26 mouse cellular contexts compared by ENCODE assay signal in the genomic region with DNA sequence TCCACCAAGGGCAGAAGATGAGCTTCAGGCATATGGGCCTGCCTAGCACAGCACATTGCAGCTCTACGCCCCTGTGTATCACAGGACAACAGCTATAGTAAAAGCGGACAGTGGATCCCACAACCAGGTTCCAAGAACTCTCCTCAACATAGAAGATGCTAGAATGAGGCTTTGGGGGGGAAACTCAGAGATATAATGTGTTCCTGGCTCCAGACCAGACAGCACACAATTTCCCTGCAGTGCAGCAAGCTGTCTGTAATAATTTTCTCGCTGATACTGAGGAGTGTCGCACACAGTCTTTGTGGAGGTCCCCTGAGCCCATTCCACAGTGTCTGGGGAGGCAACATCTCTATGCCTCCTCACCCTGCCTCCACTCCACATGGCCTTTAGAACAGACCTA.
DNase-seq lines count a peak whose midpoint lies in the region; ATAC-seq and TF ChIP-seq lines count a peak whose summit lies in the region.
"Had no signal": no experiment of that assay in that cellular context is flagged by ENCODE, and none has a peak within 500 bp of the region (broad histone marks: within the 10 kb centered on the region; RNA-seq: fewer than 3 reads in every experiment).

No protein-coding gene starts in this region.

- no peak for TF ChIP-seq CTCF in hindbrain, postnatal 0 days (IDR thresholded peaks at IDR 0.05; ENCODE audit: low read depth)

- peaks cover 35% of the 10 kb centered on the region for H3K4me1 ChIP-seq in hindbrain, postnatal 0 days (ENCODE audit: insufficient read depth, low read length)
- H3K4me1 ChIP-seq in hindbrain, embryonic 11.5 days (replicated peaks; ENCODE audit: control insufficient read depth, insufficient read depth, low read length): peaks cover 9% of the 10 kb centered on the region

- peak overlapping the region; percentile 76 for H3K27ac ChIP-seq in hindbrain, postnatal 0 days
- H3K27ac ChIP-seq in hindbrain, embryonic 11.5 days (ENCODE audit: low read depth, low read length): no peak overlapping the region
- H3K27ac ChIP-seq: gastrocnemius, adult 2 months; limb, embryonic 13.5 days; midbrain, embryonic 12.5 days; neural tube, embryonic 12.5 days had no signal

- no peaks in the 10 kb centered on the region for H3K9me3 ChIP-seq in hindbrain, postnatal 0 days (ENCODE audit: low read length)
- no peaks in the 10 kb centered on the region for H3K9me3 ChIP-seq in hindbrain, embryonic 11.5 days (ENCODE audit: control insufficient read depth, low read length)
- H3K9me3 ChIP-seq: limb, embryonic 13.5 days; megakaryocyte, embryonic 14.5 days; midbrain, embryonic 12.5 days; neural tube, embryonic 12.5 days had no signal

- no peak overlapping the region for H3K4me2 ChIP-seq in hindbrain, postnatal 0 days (ENCODE audit: low read depth, low read length)
- H3K4me2 ChIP-seq in hindbrain, embryonic 11.5 days (replicated peaks; ENCODE audit: low read depth, low read length): no peak overlapping the region
- H3K4me2 ChIP-seq: limb, embryonic 13.5 days; liver, embryonic 11.5 days; midbrain, embryonic 12.5 days; neural tube, embryonic 12.5 days had no signal

- H3K4me3 ChIP-seq in hindbrain, postnatal 0 days (ENCODE audit: low read length): no peak overlapping the region
- no peak overlapping the region for H3K4me3 ChIP-seq in hindbrain, embryonic 11.5 days (ENCODE audit: low read depth, low read length)
- H3K4me3 ChIP-seq: erythroblast, embryonic 14.5 days; gastrocnemius, adult 2 months; limb, embryonic 13.5 days; megakaryocyte, embryonic 14.5 days; midbrain, embryonic 12.5 days; myocyte; neural tube, embryonic 12.5 days had no signal

- H3K36me3 ChIP-seq in hindbrain, postnatal 0 days (ENCODE audit: insufficient read depth, low read length): no peaks in the 10 kb centered on the region
- H3K36me3 ChIP-seq in hindbrain, embryonic 11.5 days (ENCODE audit: control insufficient read depth, insufficient read depth, low read length): no peaks in the 10 kb centered on the region
- H3K36me3 ChIP-seq: limb, embryonic 13.5 days; midbrain, embryonic 12.5 days; neural tube, embryonic 12.5 days had no signal

- no peak for ATAC-seq in cerebellum, adult (ENCODE audit: insufficient number of reproducible peaks, low FRiP score, low TSS enrichment)
- ATAC-seq in hindbrain, postnatal 0 days: no peak
- no peak for ATAC-seq in hindbrain, embryonic 11.5 days (ENCODE audit: low FRiP score)
- ATAC-seq: CD4-positive, CD25-positive, alpha-beta regulatory T cell, adult 4 months; forebrain, embryonic 16.5 days; intestine, postnatal 0 days; lung, postnatal 0 days had no signal

- DNase-seq in cerebellum, adult 9-10 months: peak; percentile 74
- peak; percentile 34 for DNase-seq in hindbrain, postnatal 0 days (ENCODE audit: low spot score)
- no peak for DNase-seq in hindbrain, embryonic 11.5 days (ENCODE audit: low spot score)
- DNase-seq in cerebellum, adult 9-11 months: peak; percentile 69
- DNase-seq in cerebellum, postnatal 25 days: peak; percentile 61 to 66
- DNase-seq in urinary bladder, postnatal 4 days (ENCODE audit: low spot score in 2 of 2): no peak
- DNase-seq: adrenal gland, postnatal 14 days; gastrocnemius, adult 2 months; kidney, adult 9 months; kidney, postnatal 10 days; lung, postnatal 4 days; right cerebral cortex, adult 18-20 months; thymus, adult 2 months; thymus, postnatal 36 days had no signal

- H3K9ac ChIP-seq in hindbrain, postnatal 0 days (replicated peaks; ENCODE audit: low read length): no peak overlapping the region
- no peak overlapping the region for H3K9ac ChIP-seq in hindbrain, embryonic 11.5 days (ENCODE audit: low read depth, low read length)
- H3K9ac ChIP-seq: limb, embryonic 13.5 days; midbrain, embryonic 12.5 days; neural tube, embryonic 12.5 days had no signal

- 65% methylated on average over 4 of the region's 4 CpGs for WGBS in hindbrain, postnatal 0 days
- WGBS in hindbrain, embryonic 11.5 days: 91% methylated on average over 4 of the region's 4 CpGs

- no peaks in the 10 kb centered on the region for H3K27me3 ChIP-seq in hindbrain, postnatal 0 days (ENCODE audit: insufficient read depth, low read length)
- H3K27me3 ChIP-seq in hindbrain, embryonic 11.5 days (ENCODE audit: control insufficient read depth, insufficient read depth, low read length): no peaks in the 10 kb centered on the region
- H3K27me3 ChIP-seq: limb, embryonic 13.5 days; megakaryocyte, embryonic 14.5 days; midbrain, embryonic 12.5 days; neural tube, embryonic 12.5 days had no signal

Comparison
In these comparisons a context has a peak if more than half of its experiments do, and no peak if none do; other contexts are left out.
1. DNase-seq: peak in cerebellum, adult 9-10 months (single experiment), hindbrain, postnatal 0 days (single experiment), cerebellum, adult 9-11 months (single experiment) and cerebellum, postnatal 25 days (2 of 2); none in hindbrain, embryonic 11.5 days (single experiment) and urinary bladder, postnatal 4 days (0 of 2).